Comparison of ENCODE assay signal across 14 mouse cellular contexts in genomic region chr13:38343202-38343601, GRCm38 (mm10). TPM values are rescaled to one million over a fixed set of nuclear protein-coding genes. Genes with fewer than 3 reads are reported as not detected.
DNase-seq lines count a peak whose midpoint lies in the region; ATAC-seq and TF ChIP-seq lines count a peak whose summit lies in the region.
"Had no signal": no experiment of that assay in that cellular context is flagged by ENCODE, and none has a peak within 500 bp of the region (broad histone marks: within the 10 kb centered on the region; RNA-seq: fewer than 3 reads in every experiment).

No protein-coding gene starts in this region.

- TF ChIP-seq POLR2A in brain, embryonic 14.5 days (IDR thresholded peaks at IDR 0.05; ENCODE audit: borderline replicate concordance, extremely low read depth, insufficient read depth, insufficient read length, poor library complexity, severe bottlenecking), result no peak

- no peak for ATAC-seq in hindbrain, postnatal 0 days
- ATAC-seq in hindbrain, embryonic 14.5 days (ENCODE audit: low FRiP score), result no peak
- no peak for ATAC-seq in lung, postnatal 0 days
- ATAC-seq: forebrain, embryonic 14.5 days had no signal

- H3K4me3 ChIP-seq in hindbrain, postnatal 0 days (ENCODE audit: low read length), result no peak overlapping the region
- H3K4me3 ChIP-seq in hindbrain, embryonic 14.5 days (replicated peaks; ENCODE audit: low read length), result no peak overlapping the region
- no peak overlapping the region for H3K4me3 ChIP-seq in lung, postnatal 0 days (ENCODE audit: low read depth, low read length)
- H3K4me3 ChIP-seq: heart, embryonic 10.5 days; liver, embryonic 13.5 days; neural tube, embryonic 13.5 days had no signal

- TF ChIP-seq EP300 in lung, postnatal 0 days (IDR thresholded peaks at IDR 0.05), result no peak

- peak; percentile 28; the same call in 1 of the 2 replicates for TF ChIP-seq CTCF in hindbrain, postnatal 0 days (IDR thresholded peaks at IDR 0.05; ENCODE audit: low read depth)
- peak; percentile 47 for TF ChIP-seq CTCF in lung, postnatal 0 days (IDR thresholded peaks at IDR 0.05)
- TF ChIP-seq CTCF in brain, embryonic 14.5 days (IDR thresholded peaks at IDR 0.05; ENCODE audit: borderline replicate concordance, extremely low read depth, insufficient read depth, insufficient read length), result peak; percentile 1; the same call in 1 of the 2 replicates

- H3K36me3 ChIP-seq in hindbrain, postnatal 0 days (ENCODE audit: insufficient read depth, low read length), result no peaks in the 10 kb centered on the region
- H3K36me3 ChIP-seq in hindbrain, embryonic 14.5 days (replicated peaks; ENCODE audit: control insufficient read depth, insufficient read depth), result no peaks in the 10 kb centered on the region
- no peaks in the 10 kb centered on the region for H3K36me3 ChIP-seq in lung, postnatal 0 days (ENCODE audit: insufficient read depth, low read length)
- H3K36me3 ChIP-seq: heart, embryonic 10.5 days; liver, embryonic 13.5 days; neural tube, embryonic 13.5 days had no signal

- no peak for DNase-seq in hindbrain, postnatal 0 days (ENCODE audit: low spot score)
- no peak for DNase-seq in hindbrain, embryonic 14.5 days (ENCODE audit: low spot score)
- DNase-seq in lung, postnatal 0 days (ENCODE audit: low spot score), result no peak
- no peak for DNase-seq in lung, adult 18-20 months
- peak; percentile 29 to 44 for DNase-seq in B cell, adult 2 months
- no peak for DNase-seq in brain, embryonic 14.5 days (ENCODE audit: low read depth)
- no peak for DNase-seq in frontal cortex, postnatal 14 days (ENCODE audit: low spot score in 2 of 2)
- DNase-seq in embryo, embryonic 11 days, result no peak
- DNase-seq: liver, embryonic 13.5 days had no signal

- H3K4me1 ChIP-seq in hindbrain, postnatal 0 days (ENCODE audit: insufficient read depth, low read length), result peaks cover 22% of the 10 kb centered on the region
- H3K4me1 ChIP-seq in hindbrain, embryonic 14.5 days (replicated peaks; ENCODE audit: control insufficient read depth, insufficient read depth, low read length), result peaks cover 18% of the 10 kb centered on the region
- peaks cover 7% of the 10 kb centered on the region; the same call in 1 of the 2 replicates for H3K4me1 ChIP-seq in lung, postnatal 0 days (ENCODE audit: insufficient read depth, low read depth, low read length)

- peaks cover 18% of the 10 kb centered on the region for H3K27me3 ChIP-seq in hindbrain, postnatal 0 days (ENCODE audit: insufficient read depth, low read length)
- H3K27me3 ChIP-seq in hindbrain, embryonic 14.5 days (ENCODE audit: control insufficient read depth, insufficient read depth, low read length), result peaks cover 47% of the 10 kb centered on the region
- peaks cover 29% of the 10 kb centered on the region for H3K27me3 ChIP-seq in lung, postnatal 0 days (replicated peaks; ENCODE audit: insufficient read depth, low read length)

- no peak overlapping the region for H3K4me2 ChIP-seq in hindbrain, postnatal 0 days (ENCODE audit: low read depth, low read length)
- H3K4me2 ChIP-seq in hindbrain, embryonic 14.5 days (replicated peaks), result no peak overlapping the region
- H3K4me2 ChIP-seq in lung, postnatal 0 days (replicated peaks; ENCODE audit: low read depth, low read length), result no peak overlapping the region
- H3K4me2 ChIP-seq: liver, embryonic 13.5 days; neural tube, embryonic 13.5 days had no signal

- no peaks in the 10 kb centered on the region for H3K9me3 ChIP-seq in hindbrain, postnatal 0 days (ENCODE audit: low read length)
- H3K9me3 ChIP-seq in hindbrain, embryonic 14.5 days (ENCODE audit: control insufficient read depth, low read length), result no peaks in the 10 kb centered on the region
- no peaks in the 10 kb centered on the region for H3K9me3 ChIP-seq in lung, postnatal 0 days (ENCODE audit: low read length)
- H3K9me3 ChIP-seq: liver, embryonic 13.5 days had no signal

- WGBS in hindbrain, postnatal 0 days, result 74% methylated on average over 2 of the region's 2 CpGs
- 80% methylated on average over 2 of the region's 2 CpGs for WGBS in hindbrain, embryonic 14.5 days
- 62% methylated on average over 2 of the region's 2 CpGs for WGBS in lung, postnatal 0 days

- H3K9ac ChIP-seq in hindbrain, postnatal 0 days (replicated peaks; ENCODE audit: low read length), result no peak overlapping the region
- H3K9ac ChIP-seq in hindbrain, embryonic 14.5 days, result no peak overlapping the region
- no peak overlapping the region for H3K9ac ChIP-seq in lung, postnatal 0 days (replicated peaks; ENCODE audit: low read depth)
- H3K9ac ChIP-seq: liver, embryonic 13.5 days; neural tube, embryonic 13.5 days had no signal

- no peak overlapping the region for H3K27ac ChIP-seq in hindbrain, postnatal 0 days
- no peak overlapping the region for H3K27ac ChIP-seq in hindbrain, embryonic 14.5 days
- H3K27ac ChIP-seq in lung, postnatal 0 days (ENCODE audit: low read length), result no peak overlapping the region
- H3K27ac ChIP-seq: heart, embryonic 10.5 days; liver, embryonic 13.5 days; neural tube, embryonic 13.5 days had no signal

RNA-seq across cellular contexts. Expression of gene Bmp6, which starts 1.7 kb away (rescaled TPM):
- total RNA-seq in hindbrain, postnatal 0 days (2014; rRNA removed), result 19.4 and 20.9 TPM in 2 replicates
- polyA plus RNA-seq in hindbrain, postnatal 0 days (2015; fragmentation: Nextera tagmentation; extraction: Ambion mirVana), result 5.2 and 5.3 TPM in 2 replicates
- polyA plus RNA-seq in hindbrain, embryonic 14.5 days (2014; fragmentation: Nextera tagmentation; extraction: Ambion mirVana), result 7.4 and 8.9 TPM in 2 replicates
- 3.0 and 3.8 TPM in 2 replicates for polyA plus RNA-seq in lung, postnatal 0 days (2015; fragmentation: Nextera tagmentation; extraction: Ambion mirVana)
- polyA plus RNA-seq in brain, embryonic 14.5 days (2012; rRNA removed), result 8.2 and 12.8 TPM in 2 replicates
- total RNA-seq: megakaryocyte, adult 5-6 weeks; monocyte, adult 5-6 weeks had no signal

Comparison
In these comparisons a context has a peak if more than half of its experiments do, and no peak if none do; other contexts are left out.
1. DNase-seq: peak in B cell, adult 2 months (2 of 2); none in hindbrain, postnatal 0 days (single experiment), hindbrain, embryonic 14.5 days (single experiment), lung, postnatal 0 days (single experiment), lung, adult 18-20 months (0 of 2), brain, embryonic 14.5 days (single experiment), frontal cortex, postnatal 14 days (0 of 2) and embryo, embryonic 11 days (single experiment).
2. Peak in every context shown above with its lines, with median percentiles within 50 percentile points of each other: CTCF ChIP-seq.